Mouse (Mus musculus) 3T3-L1 (cell line): ENCODE data around the gene Tex44.

Experiments
- DNase-seq: peaks from one replicate; pipeline ENCODE4 v3.0.0-alpha.2; 2015; ENCODE audit warnings: low read depth, low spot score

The Tex44 gene

GRCm38 (mm10) chr1:86447596-86448171 is 21.6 kb downstream of the Tex44 start:
- peak; percentile 96 for DNase-seq

- peak; percentile 94 for DNase-seq
Measured at GRCm38 (mm10) chr1:86448272-86448671, 22.1 kb downstream of the Tex44 start.

GRCm38 (mm10) chr1:86449966-86450365 is 23.8 kb downstream of the Tex44 start:
- DNase-seq: no peak

- DNase-seq: no peak
Measured at GRCm38 (mm10) chr1:86452713-86453112, 26.6 kb downstream of the Tex44 start.

- no peak for DNase-seq
Measured at GRCm38 (mm10) chr1:86456892-86457581, 30.9 kb downstream of the Tex44 start.

- DNase-seq: peak; percentile 25
Measured at GRCm38 (mm10) chr1:86459371-86459770, 33.2 kb downstream of the Tex44 start.

- no peak for DNase-seq
Measured at GRCm38 (mm10) chr1:86464223-86464874, 38.2 kb downstream of the Tex44 start.

- no peak for DNase-seq
Measured at GRCm38 (mm10) chr1:86464875-86465224, 38.7 kb downstream of the Tex44 start.

- DNase-seq: no peak
Measured at GRCm38 (mm10) chr1:86467416-86467815, 41.3 kb downstream of the Tex44 start.

GRCm38 (mm10) chr1:86469876-86470275 is 43.7 kb downstream of the Tex44 start:
- peak; percentile 76 for DNase-seq

- peak; percentile 99 for DNase-seq
Measured at GRCm38 (mm10) chr1:86470519-86471181, 44.5 kb downstream of the Tex44 start.

GRCm38 (mm10) chr1:86471504-86471961 is 45.4 kb downstream of the Tex44 start:
- peak; percentile 78 for DNase-seq

GRCm38 (mm10) chr1:86472197-86472952 is 46.2 kb downstream of the Tex44 start:
- DNase-seq: peak; percentile 87

- no peak for DNase-seq
Measured at GRCm38 (mm10) chr1:86473109-86473760, 47.1 kb downstream of the Tex44 start.
